Mouse (Mus musculus): Measurements from ENCODE around the gene Thada. TPM values are rescaled to one million over a fixed set of nuclear protein-coding genes. Genes with fewer than 3 reads are reported as not detected.

The Thada gene
- total RNA-seq, 1 experiment from 2014 or later, result 48.0 TPM

GRCm38 (mm10) chr17:84148499-84149484 is 317.2 kb downstream of the Thada start:
- ATAC-seq (ENCODE audit: extremely low read depth, insufficient number of reproducible peaks, low FRiP score, poor library complexity, severe bottlenecking), result no peak

- ATAC-seq (ENCODE audit: extremely low read depth, insufficient number of reproducible peaks, low FRiP score, poor library complexity, severe bottlenecking), result no peak
Measured at GRCm38 (mm10) chr17:84147183-84148108, 318.6 kb downstream of the Thada start.

GRCm38 (mm10) chr17:84146458-84147182 is 319.4 kb downstream of the Thada start:
- ATAC-seq (ENCODE audit: extremely low read depth, insufficient number of reproducible peaks, low FRiP score, poor library complexity, severe bottlenecking), result no peak

GRCm38 (mm10) chr17:84145826-84146287 is 320.1 kb downstream of the Thada start:
- ATAC-seq (ENCODE audit: extremely low read depth, insufficient number of reproducible peaks, low FRiP score, poor library complexity, severe bottlenecking), result peak; percentile 71

- ATAC-seq (ENCODE audit: extremely low read depth, insufficient number of reproducible peaks, low FRiP score, poor library complexity, severe bottlenecking), result no peak
Measured at GRCm38 (mm10) chr17:84144762-84145599, 321.0 kb downstream of the Thada start.

GRCm38 (mm10) chr17:84144130-84144529 is 321.9 kb downstream of the Thada start:
- ATAC-seq (ENCODE audit: extremely low read depth, insufficient number of reproducible peaks, low FRiP score, poor library complexity, severe bottlenecking), result no peak

- no peak for ATAC-seq (ENCODE audit: extremely low read depth, insufficient number of reproducible peaks, low FRiP score, poor library complexity, severe bottlenecking)
Measured at GRCm38 (mm10) chr17:84143219-84143844, 322.7 kb downstream of the Thada start.

GRCm38 (mm10) chr17:84141691-84142090 is 324.3 kb downstream of the Thada start:
- no peak for ATAC-seq (ENCODE audit: extremely low read depth, insufficient number of reproducible peaks, low FRiP score, poor library complexity, severe bottlenecking)

GRCm38 (mm10) chr17:84140822-84141507 is 325.0 kb downstream of the Thada start:
- ATAC-seq (ENCODE audit: extremely low read depth, insufficient number of reproducible peaks, low FRiP score, poor library complexity, severe bottlenecking), result peak; percentile 51

Other genes starting within 250 kb of the Thada start
- gene Plekhh2, start 45.7 kb upstream of the Thada start, total RNA-seq (2017), result not detected in 2 replicates
- gene Dync2li1, start 160.3 kb upstream of the Thada start, total RNA-seq (2017), result 3.6 and 4.2 TPM in 2 replicates
- not detected in 2 replicates for gene Abcg8, start 210.1 kb upstream of the Thada start, total RNA-seq (2017)
- not detected in 2 replicates for gene Abcg5, start 216.8 kb upstream of the Thada start, total RNA-seq (2017)

Data from neutrophil, adult 5-6 weeks (primary cell).